Mouse (Mus musculus) lung, postnatal 0 days (tissue): ENCODE measurements around the gene Tmem59l. TPM values are rescaled to one million over a fixed set of nuclear protein-coding genes. Genes with fewer than 3 reads are reported as not detected.

Experiments used
- ATAC-seq: fragments of 200-750 bp; cut with Nextera tagmentation; 2 replicates; pipeline ENCODE4 v1.8.0; 2017; ENCODE audit warnings: moderate library complexity
- DNase-seq: peaks from one replicate; pipeline ENCODE4 v3.0.0-alpha.2; 2016; ENCODE audit warnings: low spot score
- H3K27ac ChIP-seq: fragments of 300-500 bp; sonication (generic); 2 replicates; pipeline ENCODE4 v1.5.1; 2014; ENCODE audit warnings: antibody characterized with exemption, mild to moderate bottlenecking, low read length, mixed read lengths
- H3K27me3 ChIP-seq: fragments of 300-500 bp; sonication (generic); replicated peaks from 2 replicates; pipeline ENCODE4 v1.6.1; 2014; ENCODE audit warnings: low read length, mixed read lengths; ENCODE audit not compliant: insufficient read depth
- H3K36me3 ChIP-seq: fragments of 300-500 bp; sonication (generic); 2 replicates; pipeline ENCODE4 v1.6.1; 2014; ENCODE audit warnings: low read length, mixed read lengths; ENCODE audit not compliant: insufficient read depth
- H3K4me1 ChIP-seq: fragments of 300-500 bp; sonication (generic); 2 replicates; pipeline ENCODE4 v1.6.1; 2014; ENCODE audit warnings: antibody characterized with exemption, low read depth, low read length, mixed read lengths; ENCODE audit not compliant: insufficient read depth
- H3K4me2 ChIP-seq: fragments of 300-500 bp; sonication (generic); replicated peaks from 2 replicates; pipeline ENCODE4 v1.6.1; 2014; ENCODE audit warnings: low read depth, mild to moderate bottlenecking, low read length, moderate library complexity, mixed read lengths
- H3K4me3 ChIP-seq: fragments of 300-500 bp; sonication (generic); 2 replicates; pipeline ENCODE4 v1.5.1; 2014; ENCODE audit warnings: low read depth, low read length
- H3K9ac ChIP-seq: fragments of 300-500 bp; sonication (generic); replicated peaks from 2 replicates; pipeline ENCODE4 v1.6.1; 2014; ENCODE audit warnings: low read depth, mild to moderate bottlenecking
- H3K9me3 ChIP-seq: fragments of 300-500 bp; sonication (generic); 2 replicates; pipeline ENCODE4 v1.6.1; 2016; ENCODE audit warnings: low read length, mixed read lengths
- CTCF ChIP-seq: IDR thresholded peaks from 2 replicates; pipeline ENCODE4 v1.5.1; 2016; ENCODE audit warnings: antibody characterized with exemption, mild to moderate bottlenecking
- EP300 ChIP-seq: IDR thresholded peaks from 2 replicates; pipeline ENCODE4 v1.6.1; 2016; ENCODE audit warnings: antibody characterized with exemption, mild to moderate bottlenecking, control low read depth
- WGBS: fragments of 180-500 bp; shearing (Covaris S2); extraction: QIAGEN DNeasy Blood & Tissue Kit; methylation state at CpG from one replicate; pipeline ENCODE4 v1.1.7; 2014; 5-methylcytosine and 5-hydroxymethylcytosine counted together
- polyA plus RNA-seq: library from polyadenylated mRNA; unstranded; fragments of >200 nt; fragmentation: Nextera tagmentation; extraction: Ambion mirVana; gene quantifications from 2 replicates; pipeline ENCODE4 v1.2.1, GENCODE M21; 2015

Tmem59l gene
- polyA plus RNA-seq, 1 experiment from 2014 or later = 5.2 TPM

- Histone ChIP-seq H3K27me3 (no peaks in the 10 kb centered on the region), H3K27ac (0 out of 2 replicates have a peak overlapping the region, but pooled peaks have one; percentile 55), H3K9ac (no peak overlapping the region), H3K4me1 (peaks cover under 1% of the 10 kb centered on the region; the same call in 1 of the 2 replicates), H3K4me2 (no peak overlapping the region), H3K36me3 (no peaks in the 10 kb centered on the region), H3K9me3 (no peaks in the 10 kb centered on the region), H3K4me3 (no peak overlapping the region)
- ATAC-seq (peak; percentile 62), DNase-seq (peak; percentile 21)
- TF ChIP-seq CTCF = no peak
- peak; percentile 63 for TF ChIP-seq EP300
- WGBS = 76% methylated on average over 16 of the region's 16 CpGs
Measured at GRCm38 (mm10) chr8:70461765-70462515, 25.2 kb downstream of the Tmem59l start.

- Histone ChIP-seq H3K9me3 (no peaks in the 10 kb centered on the region), H3K27ac (peak overlapping the region; percentile 55; the same call in 1 of the 2 replicates), H3K4me2 (no peak overlapping the region), H3K27me3 (no peaks in the 10 kb centered on the region), H3K4me3 (no peak overlapping the region), H3K9ac (no peak overlapping the region), H3K4me1 (no peaks in the 10 kb centered on the region), H3K36me3 (no peaks in the 10 kb centered on the region)
- WGBS = 67% methylated on average over 9 of the region's 9 CpGs
- no peak for TF ChIP-seq CTCF
- peak; percentile 82 for TF ChIP-seq EP300
- DNase-seq (peak; percentile 44), ATAC-seq (peak; percentile 79)
Measured at GRCm38 (mm10) chr8:70460606-70461005, 26.6 kb downstream of the Tmem59l start.

DNA sequence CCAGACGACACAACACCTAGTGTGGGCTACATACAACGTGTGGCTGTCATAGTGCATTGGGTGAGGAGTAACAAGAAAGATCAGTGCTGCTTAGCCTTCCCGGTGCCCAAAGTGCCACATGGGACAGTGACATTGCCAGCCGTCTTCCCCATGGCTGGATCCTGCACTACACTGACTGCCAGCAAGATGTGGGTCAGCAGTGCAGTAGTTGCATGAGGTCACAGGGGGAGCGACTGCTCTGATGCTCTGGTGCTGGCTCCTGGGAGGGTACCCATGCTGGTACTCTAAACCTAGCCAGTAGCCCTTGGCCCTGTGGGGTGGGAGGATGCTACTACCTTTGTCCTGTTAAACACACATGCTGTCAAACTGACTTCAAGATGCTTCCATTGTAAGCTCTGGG, 27.0 kb downstream of the Tmem59l start:
- Histone ChIP-seq H3K4me1 (no peaks in the 10 kb centered on the region), H3K27ac (no peak overlapping the region), H3K36me3 (no peaks in the 10 kb centered on the region), H3K9ac (no peak overlapping the region), H3K4me3 (no peak overlapping the region), H3K9me3 (no peaks in the 10 kb centered on the region), H3K27me3 (no peaks in the 10 kb centered on the region), H3K4me2 (no peak overlapping the region)
- WGBS = 87% methylated on average over 5 of the region's 5 CpGs
- no peak for TF ChIP-seq EP300
- TF ChIP-seq CTCF = no peak
- no peak for DNase-seq
- no peak for ATAC-seq

- WGBS = 91% methylated on average over 2 of the region's 2 CpGs
- ATAC-seq (no peak), DNase-seq (no peak)
- no peak overlapping the region for H3K4me3 ChIP-seq
- no peak overlapping the region for H3K27ac ChIP-seq
- H3K9me3 ChIP-seq = no peaks in the 10 kb centered on the region
- no peaks in the 10 kb centered on the region for H3K4me1 ChIP-seq
- no peaks in the 10 kb centered on the region for H3K27me3 ChIP-seq
- no peak for TF ChIP-seq EP300
- peak; percentile 29; the same call in 1 of the 2 replicates for TF ChIP-seq CTCF
- H3K4me2 ChIP-seq = no peak overlapping the region
- H3K9ac ChIP-seq = no peak overlapping the region
- no peaks in the 10 kb centered on the region for H3K36me3 ChIP-seq
Measured at GRCm38 (mm10) chr8:70459636-70460035, 27.5 kb downstream of the Tmem59l start.

GRCm38 (mm10) chr8:70458462-70458861, 28.7 kb downstream of the Tmem59l start:
- Histone ChIP-seq H3K36me3 (no peaks in the 10 kb centered on the region), H3K9ac (no peak overlapping the region), H3K9me3 (no peaks in the 10 kb centered on the region), H3K27ac (no peak overlapping the region), H3K27me3 (no peaks in the 10 kb centered on the region), H3K4me2 (no peak overlapping the region), H3K4me3 (no peak overlapping the region), H3K4me1 (no peaks in the 10 kb centered on the region)
- ATAC-seq (no peak), DNase-seq (no peak)
- TF ChIP-seq CTCF = no peak
- no peak for TF ChIP-seq EP300
- 85% methylated on average over 3 of the region's 3 CpGs for WGBS

GRCm38 (mm10) chr8:70457882-70458281, 29.3 kb downstream of the Tmem59l start:
- ATAC-seq (no peak), DNase-seq (no peak)
- H3K27me3 ChIP-seq = no peaks in the 10 kb centered on the region
- H3K36me3 ChIP-seq = no peaks in the 10 kb centered on the region
- no peaks in the 10 kb centered on the region for H3K9me3 ChIP-seq
- H3K4me3 ChIP-seq = no peak overlapping the region
- no peaks in the 10 kb centered on the region for H3K4me1 ChIP-seq
- 88% methylated on average over 6 of the region's 6 CpGs for WGBS
- no peak for TF ChIP-seq CTCF
- no peak for TF ChIP-seq EP300
- no peak overlapping the region for H3K9ac ChIP-seq
- H3K4me2 ChIP-seq = no peak overlapping the region
- no peak overlapping the region for H3K27ac ChIP-seq
